Mouse (Mus musculus): ENCODE measurements around the gene Ap5m1.

DNA sequence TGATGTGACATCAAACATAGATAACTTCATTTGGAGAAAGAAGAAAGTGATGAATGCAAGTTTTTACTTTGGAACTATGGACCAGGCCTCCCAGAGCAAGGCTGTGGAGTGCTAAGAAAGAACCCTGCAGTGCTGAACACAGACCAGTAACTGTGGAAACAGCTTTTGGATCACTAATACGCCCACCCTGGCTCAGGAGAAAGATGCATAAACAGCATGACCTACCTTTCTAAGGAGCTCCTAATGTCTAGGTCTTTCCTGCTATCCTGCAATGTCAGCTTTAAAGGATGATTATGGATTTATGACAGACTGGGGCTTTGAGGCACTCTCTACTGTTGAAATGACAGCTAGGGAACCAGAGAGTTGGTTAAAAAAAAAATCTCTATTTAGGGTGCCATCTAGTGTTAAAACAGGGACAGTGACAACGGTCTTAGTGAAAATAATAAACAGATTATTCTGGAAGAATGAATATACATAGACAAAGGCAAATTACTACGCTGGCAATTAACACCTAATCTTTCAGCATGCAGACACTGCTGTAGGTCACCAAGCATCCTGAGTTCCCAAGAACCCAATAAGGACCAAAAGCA, 38.0 kb upstream of the Ap5m1 start:
- TF ChIP-seq CTCF (IDR thresholded peaks at IDR 0.05; ENCODE audit: borderline replicate concordance, insufficient read depth, low read depth, low read length) = no peak
- no peak for TF ChIP-seq POLR2A (IDR thresholded peaks at IDR 0.05; ENCODE audit: borderline replicate concordance, insufficient read depth, low read length)
